Mouse (Mus musculus): Measurements from ENCODE around the gene Slc31a2.
A peak's percentile ranks its signal among the peaks of the same experiment; 100 is the strongest.

Slc31a2 gene

GRCm38 (mm10) chr4:62285576-62285975, 23.2 kb downstream of the Slc31a2 start:
- peak in 1 of 2 experiments; percentile 17 for DNase-seq

DNA sequence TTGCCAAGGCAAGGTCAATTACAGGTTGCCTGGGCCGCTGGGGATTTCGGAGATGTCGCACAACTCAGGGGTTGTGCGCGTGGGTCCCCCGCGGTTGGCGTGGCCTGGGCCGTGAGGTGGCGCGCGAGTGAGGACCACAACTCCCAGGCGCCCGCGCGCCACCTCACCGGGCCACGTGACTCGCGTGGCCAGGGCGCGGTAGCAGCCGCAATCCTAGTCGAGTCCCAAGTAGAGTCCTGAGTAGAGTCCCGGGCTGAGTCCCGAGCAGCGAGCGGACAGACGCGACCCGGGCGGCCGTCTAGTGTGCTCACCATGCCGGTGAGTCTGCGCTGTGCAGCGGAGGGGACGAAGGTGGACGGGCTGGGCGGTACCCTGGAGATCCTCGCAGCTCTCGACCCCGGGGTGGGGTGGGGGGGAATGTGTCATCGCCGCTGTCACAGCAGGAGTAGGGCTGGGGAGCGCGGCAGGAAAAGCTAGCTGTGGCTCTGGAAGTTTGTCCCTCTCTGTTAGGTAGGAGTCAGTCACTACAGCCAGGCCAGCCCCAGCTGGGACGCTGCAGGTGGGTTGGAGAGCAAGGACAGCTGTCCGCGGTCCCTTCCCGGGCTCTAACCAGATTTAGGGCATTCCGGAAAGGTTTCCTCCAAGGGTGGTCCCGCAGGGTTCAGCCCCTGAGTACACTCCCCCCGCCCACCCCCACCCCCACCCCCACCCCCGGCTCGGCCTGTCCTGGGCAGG, 24.1 kb downstream of the Slc31a2 start:
- DNase-seq, result peak; percentile 83 to 89

- DNase-seq, result peak; percentile 22 to 26
Measured at GRCm38 (mm10) chr4:62286992-62287900, 24.9 kb downstream of the Slc31a2 start.

DNA sequence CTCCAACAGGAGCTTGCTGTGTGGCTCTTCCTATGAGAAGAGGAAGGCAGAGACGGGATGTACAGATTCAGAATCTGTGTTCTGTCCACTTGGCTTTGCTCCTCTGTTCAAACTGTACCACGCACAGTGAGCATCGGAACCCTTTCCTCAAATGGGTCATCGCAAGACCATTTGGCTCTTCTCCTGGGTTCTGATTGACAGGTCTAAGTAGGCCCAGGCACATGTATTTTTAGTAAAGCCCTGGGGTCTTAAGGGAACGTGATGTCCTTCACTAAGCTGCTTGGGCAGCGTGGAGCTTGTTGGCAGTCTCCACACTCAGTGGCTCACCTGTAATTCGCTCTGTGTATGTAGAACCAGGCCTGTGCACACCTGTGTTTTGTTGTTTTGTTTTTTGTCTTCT, 26.9 kb downstream of the Slc31a2 start:
- peak in 1 of 2 experiments; percentile 16 for DNase-seq

GRCm38 (mm10) chr4:62290816-62291505, 28.6 kb downstream of the Slc31a2 start:
- no peak for DNase-seq

- peak; percentile 43 to 60 for DNase-seq
Measured at GRCm38 (mm10) chr4:62292461-62293180, 30.3 kb downstream of the Slc31a2 start.

- no peak for DNase-seq
Measured at GRCm38 (mm10) chr4:62293219-62293861, 31.0 kb downstream of the Slc31a2 start.

GRCm38 (mm10) chr4:62294741-62295140, 32.4 kb downstream of the Slc31a2 start:
- no peak for DNase-seq

- DNase-seq, result no peak
Measured at GRCm38 (mm10) chr4:62297280-62298130, 35.1 kb downstream of the Slc31a2 start.

DNA sequence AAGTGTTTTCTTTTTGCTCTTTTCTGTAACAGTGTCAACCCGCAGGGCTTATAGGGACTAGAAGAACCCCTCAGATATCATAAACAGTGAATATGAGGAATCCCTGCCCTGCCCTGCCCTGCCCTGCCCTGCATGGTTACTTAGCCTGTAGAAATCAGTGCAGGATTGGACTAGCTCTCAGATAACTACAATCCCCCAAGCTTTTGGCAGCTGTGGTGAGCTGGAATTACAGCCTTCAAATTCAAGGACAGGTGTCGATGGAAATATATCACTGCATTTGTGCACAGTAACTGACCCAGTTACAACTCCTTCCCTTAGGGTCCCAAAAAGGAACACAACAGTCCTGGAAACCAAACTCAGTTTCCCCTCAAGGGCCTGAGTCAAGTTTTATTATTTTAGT, 37.6 kb downstream of the Slc31a2 start:
- DNase-seq, result no peak

GRCm38 (mm10) chr4:62302795-62303194, 40.4 kb downstream of the Slc31a2 start:
- DNase-seq, result no peak

- DNase-seq, result no peak
Measured at GRCm38 (mm10) chr4:62303288-62303687, 40.9 kb downstream of the Slc31a2 start.

- DNase-seq, result no peak
Measured at GRCm38 (mm10) chr4:62306301-62306700, 43.9 kb downstream of the Slc31a2 start.

DNA sequence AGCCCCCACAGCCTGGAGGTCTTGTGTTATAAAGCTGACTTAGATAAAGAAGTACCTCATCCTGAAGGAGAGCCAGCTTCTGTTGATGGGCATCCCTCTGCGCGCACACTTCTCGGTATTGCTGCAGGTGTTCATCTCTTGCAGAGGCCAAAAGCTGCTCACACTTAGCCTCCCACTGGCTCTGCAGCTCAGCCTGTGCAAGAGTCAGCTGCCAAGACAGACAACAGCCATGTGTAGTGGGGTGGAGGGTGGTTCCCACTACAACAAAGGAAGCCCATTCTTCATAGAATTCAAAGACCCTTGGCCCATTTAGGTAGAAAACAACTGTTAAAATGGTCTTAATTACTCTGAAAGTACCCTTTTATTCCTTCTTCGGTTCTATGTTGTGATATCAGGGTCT, 44.5 kb downstream of the Slc31a2 start:
- DNase-seq, result no peak

GRCm38 (mm10) chr4:62308406-62308805, 46.0 kb downstream of the Slc31a2 start:
- DNase-seq, result no peak

DNA sequence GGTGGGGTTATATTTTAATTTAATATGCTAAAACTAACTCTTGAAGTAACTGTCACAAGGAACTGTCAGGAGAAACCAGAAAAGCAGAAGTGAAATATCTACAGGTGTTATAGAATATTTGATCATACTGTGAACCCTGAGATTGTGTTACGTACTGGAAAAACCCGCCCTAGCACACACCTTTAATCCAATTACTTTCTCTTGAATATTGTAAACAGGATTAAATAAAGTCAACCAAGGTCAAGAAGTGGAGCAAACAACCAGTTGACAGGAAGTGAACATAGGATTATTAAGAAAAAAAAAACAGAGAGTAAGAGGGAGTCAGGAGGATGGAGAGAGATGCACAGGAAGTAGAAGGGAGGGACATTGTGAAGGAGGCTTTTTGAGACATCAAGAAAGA, 50.5 kb downstream of the Slc31a2 start:
- DNase-seq, result no peak

- no peak for DNase-seq
Measured at GRCm38 (mm10) chr4:62313641-62314211, 51.4 kb downstream of the Slc31a2 start.

GRCm38 (mm10) chr4:62314516-62314915, 52.2 kb downstream of the Slc31a2 start:
- no peak for DNase-seq

DNA sequence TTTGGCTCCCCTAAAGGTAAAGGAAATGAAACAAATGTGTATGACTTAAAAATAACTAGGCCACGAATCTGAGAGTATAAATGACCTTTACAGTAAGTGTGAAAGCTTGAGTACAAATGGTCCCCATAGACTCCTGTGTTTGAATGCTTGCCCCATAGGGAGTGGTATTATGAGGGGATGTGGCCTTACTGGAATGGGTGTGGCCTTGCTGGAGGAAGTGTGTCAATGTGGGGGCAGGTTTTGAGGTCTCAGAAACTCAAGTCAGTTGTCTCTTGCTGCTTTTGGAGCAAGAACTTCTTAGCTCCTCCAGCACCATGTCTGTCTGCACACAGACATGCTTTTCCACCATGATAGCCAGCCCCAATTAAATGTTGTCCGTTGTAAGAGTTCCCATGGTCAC, 54.1 kb downstream of the Slc31a2 start:
- no peak for DNase-seq

- DNase-seq, result no peak
Measured at GRCm38 (mm10) chr4:62318294-62318693, 55.9 kb downstream of the Slc31a2 start.

DNA sequence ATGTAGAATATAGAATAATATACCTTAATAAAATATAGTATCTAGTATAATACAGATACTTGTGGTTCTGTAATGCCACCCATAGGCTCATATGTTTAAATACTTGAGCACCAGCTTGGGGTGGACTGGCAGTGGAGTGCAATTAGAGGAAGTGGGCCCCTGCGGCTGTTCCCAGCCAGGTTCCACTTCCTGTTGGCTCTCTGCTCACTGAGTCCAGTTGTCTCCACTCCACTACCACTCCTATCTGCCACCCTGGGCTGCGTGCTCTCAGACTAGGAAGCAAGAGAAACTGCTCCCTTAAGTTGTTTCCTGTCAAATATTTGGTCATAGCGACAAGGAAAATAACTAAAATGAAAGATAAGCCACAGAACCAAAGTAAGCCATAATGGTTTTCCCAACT, 60.3 kb downstream of the Slc31a2 start:
- no peak for DNase-seq
